Mouse (Mus musculus): Measurements from ENCODE around the gene Tmem106a. TPM values are rescaled to one million over a fixed set of nuclear protein-coding genes. Genes with fewer than 3 reads are reported as not detected.
"Not testable (repeated sequence)": the region's sequence is repeated elsewhere in the genome, so short reads cannot be mapped to it uniquely, and the experiment has no call there.

Gene Tmem106a
- total RNA-seq (2021), result 10 to 100 TPM; 13.9 to 26.8 TPM
- long read RNA-seq, experiment 1, transcript Tmem106a-201 (9 exons, 2,304 nt), result major isoform, 14 of 30 reads
- long read RNA-seq, experiment 1, partial matches to known transcripts, result 8 of 30 reads
- long read RNA-seq, experiment 1, other reads (novel, unspliced or antisense), result 7 of 30 reads
- long read RNA-seq, experiment 2, transcript Tmem106a-201 (9 exons, 2,304 nt), result major isoform, 13 of 24 reads
- long read RNA-seq, experiment 2, partial matches to known transcripts, result 5 of 24 reads
- long read RNA-seq, experiment 2, other reads (novel, unspliced or antisense), result 5 of 24 reads

DNA sequence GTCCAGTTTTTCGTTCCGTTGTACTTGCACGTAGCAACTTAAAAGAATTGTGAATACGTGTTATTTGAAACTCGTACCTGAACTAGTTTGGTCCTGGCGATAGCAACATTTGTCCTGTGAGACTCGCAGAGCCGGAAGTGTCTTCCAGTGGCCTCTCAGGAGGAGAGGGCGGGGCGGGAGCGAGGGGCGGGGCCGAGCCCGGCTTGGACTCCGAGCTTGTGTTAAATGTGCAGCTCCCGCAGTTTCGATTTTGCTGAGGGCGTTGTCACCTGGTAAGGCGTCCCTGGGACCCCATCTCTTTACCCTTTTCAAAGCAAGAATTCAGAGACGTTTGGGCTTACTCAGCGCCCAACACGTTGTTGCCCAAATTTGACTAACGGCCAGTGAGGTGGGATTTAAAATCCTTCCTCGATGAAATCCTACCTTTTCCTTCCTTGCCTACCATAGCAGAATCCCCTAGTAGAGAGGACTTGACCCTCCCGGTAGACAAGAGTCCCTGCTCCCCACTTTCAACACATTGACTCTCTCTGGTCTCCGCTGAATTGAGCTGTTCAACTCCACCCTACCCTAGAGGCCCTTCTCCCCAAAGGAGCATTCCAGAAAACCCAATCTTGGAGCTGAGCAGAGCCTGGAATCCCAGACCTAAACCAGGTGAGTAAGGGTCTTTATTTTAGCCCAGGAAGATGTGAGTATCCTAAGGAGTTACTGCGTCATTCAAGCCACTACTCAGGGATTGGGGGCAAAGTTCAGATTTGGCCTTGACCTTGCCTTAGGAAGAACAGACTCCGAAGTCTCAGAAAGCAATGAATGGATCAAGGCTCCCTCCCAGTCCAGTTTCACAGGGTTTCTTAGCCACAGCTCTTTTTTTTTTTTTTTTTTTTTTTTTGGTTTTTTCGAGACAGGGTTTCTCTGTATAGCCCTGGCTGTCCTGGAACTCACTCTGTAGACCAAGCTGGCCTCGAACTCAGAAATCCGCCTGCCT is at the start of gene Tmem106a:
Tmem106a (plus strand) TSS at position 189 of the 982 bp plus-strand sequence.
- DNase-seq (ENCODE audit: low spot score in 2 of 2), result peak; percentile 65 to 68

DNA sequence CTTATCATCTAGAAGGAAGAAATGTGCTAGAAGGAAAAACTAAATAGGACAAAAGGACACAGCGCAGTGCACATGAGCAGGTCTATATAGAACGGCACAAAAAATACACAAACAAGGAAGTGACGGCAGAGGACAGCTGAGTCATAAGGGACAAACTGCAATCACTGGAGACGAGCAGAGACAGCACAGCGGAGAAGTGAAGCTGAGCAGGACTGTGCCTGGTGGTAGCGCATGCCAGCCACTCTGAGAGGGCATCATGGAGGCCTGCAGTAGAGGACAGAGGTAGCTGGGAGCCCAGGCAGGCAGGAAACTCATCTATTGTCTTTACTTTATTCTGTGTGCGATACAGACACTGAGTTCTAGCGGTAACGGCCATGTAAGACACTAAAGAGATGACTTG is 38.5 kb upstream of the Tmem106a start:
- DNase-seq (ENCODE audit: low spot score in 2 of 2), result no peak

DNA sequence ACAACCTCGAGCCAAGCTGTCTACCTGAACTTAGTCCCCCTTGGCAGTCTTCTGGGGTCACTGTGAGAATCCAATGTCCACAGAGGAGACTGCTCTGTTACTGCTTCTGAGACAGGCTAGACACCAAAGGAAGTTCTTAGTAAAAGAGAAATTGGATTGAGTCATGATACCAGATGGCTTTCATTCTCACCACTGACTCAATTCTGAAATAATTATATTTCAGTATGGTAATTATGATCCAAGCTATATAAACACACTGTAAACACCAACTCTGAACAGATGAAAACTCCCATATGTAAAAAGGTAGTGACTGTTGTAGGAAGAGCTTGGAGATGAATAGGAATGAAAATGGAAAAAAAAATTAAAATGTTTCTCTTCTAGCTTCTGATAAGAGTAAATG is 37.9 kb upstream of the Tmem106a start:
- no peak for DNase-seq (ENCODE audit: low spot score in 2 of 2)

DNA sequence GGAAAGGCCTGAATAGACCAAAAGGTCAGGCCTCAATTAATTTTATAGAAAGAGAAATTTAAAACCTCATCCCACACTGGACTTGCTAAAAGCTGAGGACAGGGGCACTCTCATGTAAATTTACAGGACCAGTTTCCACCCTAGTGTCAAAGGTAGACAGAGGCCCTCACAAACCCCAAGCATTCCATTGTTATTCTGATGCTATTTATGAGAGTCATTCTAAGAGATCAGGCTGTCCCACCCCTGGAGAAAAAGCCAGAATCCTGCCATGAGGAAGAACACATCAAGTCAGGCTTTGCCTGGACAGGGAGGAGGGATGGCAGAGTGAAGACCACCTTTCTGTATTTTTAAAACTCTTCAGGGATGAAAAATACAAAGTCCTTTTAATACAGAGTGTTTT is 33.5 kb upstream of the Tmem106a start:
- DNase-seq (ENCODE audit: low spot score in 2 of 2), result no peak

DNA sequence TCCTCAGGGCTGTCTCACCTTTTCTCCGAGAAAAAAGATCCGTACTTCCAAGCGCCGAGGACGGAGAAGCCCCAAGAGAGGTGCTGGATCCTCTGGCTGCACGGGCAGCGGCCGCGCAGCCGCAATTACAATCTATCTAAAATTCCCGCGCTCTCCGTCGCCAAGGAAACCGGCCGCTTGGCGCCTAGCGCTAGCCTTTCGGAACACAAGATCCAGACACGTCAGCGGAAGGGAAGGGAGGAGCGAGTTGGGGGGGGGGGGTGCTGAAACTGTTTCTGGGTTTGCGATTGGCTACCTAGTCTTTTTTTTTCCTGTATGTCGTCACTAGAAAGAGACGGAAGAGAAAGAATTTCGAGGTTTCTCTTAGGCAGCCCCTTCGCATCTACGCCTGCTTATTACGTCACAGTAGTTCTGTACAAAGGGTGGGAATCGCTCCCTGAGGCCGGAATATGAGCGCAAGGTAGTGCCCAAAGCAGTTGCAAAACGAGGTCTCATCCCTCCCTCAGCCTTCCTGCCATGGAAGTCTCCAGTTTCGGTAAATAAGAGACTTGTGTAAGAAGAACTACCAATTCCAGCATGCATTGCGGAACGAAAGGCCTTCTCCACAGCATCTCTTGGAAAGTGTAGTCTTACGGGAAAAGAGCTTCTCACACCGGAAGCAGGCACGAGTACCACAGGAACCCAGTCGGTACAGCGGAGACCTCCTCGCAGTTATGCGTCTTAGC is 30.1 kb upstream of the Tmem106a start, which contains the start of the genes Brca1 and Nbr1:
Brca1 (minus strand) TSS at position 205 of the 725 bp plus-strand sequence.
Nbr1 (plus strand) TSS at position 399 of the 725 bp plus-strand sequence.
- DNase-seq (ENCODE audit: low spot score in 2 of 2), result peak; percentile 73 to 84

DNA sequence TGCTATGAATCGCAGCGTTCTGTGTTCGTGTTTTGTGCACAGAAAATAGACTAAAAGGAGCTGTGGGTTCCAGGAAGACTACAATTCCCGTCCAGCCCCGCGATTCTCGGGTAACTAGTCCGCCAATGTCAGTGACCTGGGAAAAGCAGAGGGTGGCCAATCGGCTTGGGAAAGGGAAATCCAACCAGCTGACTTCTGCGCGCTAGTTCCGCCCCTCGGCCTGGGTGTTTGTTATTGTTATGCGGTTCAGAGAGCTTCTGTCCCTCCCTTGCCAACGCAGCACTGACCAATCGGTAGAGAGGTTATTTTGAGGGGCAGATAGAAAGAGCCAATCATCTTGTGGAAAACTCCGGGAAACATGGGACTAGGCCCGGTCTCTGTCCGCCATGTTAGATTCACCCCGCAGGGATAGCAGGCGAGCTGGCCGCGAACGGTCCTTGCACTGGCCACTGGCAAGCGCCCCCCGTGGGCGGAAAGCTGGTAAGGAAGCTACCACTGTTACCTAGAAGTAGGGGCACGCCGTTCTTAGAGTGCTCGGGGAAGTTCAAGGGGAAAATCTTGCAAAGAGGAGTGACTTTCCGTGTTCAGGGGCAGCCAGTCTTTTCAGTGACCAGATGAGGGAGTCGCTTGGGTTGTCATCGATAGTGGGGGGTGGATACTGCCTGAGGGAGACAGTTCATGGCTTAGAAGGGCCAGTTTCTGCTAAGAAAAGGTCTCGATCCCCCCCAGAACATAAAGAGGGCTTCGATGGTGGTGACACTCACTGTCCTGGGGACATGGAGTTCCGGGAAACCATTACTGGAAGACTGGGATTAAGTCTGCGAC is 29.4 kb upstream of the Tmem106a start:
- DNase-seq (ENCODE audit: low spot score in 2 of 2), result peak; percentile 80

DNA sequence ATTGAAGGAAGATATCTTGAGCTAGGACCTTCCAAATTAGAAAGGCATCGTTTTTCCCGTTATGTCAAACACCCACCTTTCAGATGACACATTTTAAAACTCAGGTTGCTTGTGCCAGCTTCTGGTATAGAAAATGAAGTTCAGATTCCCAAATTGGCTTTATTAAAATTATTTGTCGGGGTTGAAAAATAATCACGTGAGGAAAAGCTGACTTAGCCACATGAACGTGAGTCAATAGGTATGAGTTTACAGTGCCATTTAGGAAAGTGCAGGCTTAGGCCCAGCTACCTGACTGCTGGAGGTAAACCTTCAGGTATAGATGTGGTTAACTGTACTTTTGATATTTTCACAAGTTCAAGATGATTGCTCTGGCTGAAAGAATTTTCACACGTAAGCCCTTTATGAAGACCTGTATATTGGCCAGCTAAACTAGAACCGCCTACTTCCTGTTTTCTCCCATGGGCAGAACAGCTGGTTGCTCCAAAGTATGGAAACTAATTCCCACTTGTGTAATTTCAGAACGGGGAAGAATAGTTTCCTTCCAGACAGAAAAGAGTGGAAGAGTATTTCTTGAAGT is 28.6 kb upstream of the Tmem106a start:
- no peak for DNase-seq (ENCODE audit: low spot score in 2 of 2)

DNA sequence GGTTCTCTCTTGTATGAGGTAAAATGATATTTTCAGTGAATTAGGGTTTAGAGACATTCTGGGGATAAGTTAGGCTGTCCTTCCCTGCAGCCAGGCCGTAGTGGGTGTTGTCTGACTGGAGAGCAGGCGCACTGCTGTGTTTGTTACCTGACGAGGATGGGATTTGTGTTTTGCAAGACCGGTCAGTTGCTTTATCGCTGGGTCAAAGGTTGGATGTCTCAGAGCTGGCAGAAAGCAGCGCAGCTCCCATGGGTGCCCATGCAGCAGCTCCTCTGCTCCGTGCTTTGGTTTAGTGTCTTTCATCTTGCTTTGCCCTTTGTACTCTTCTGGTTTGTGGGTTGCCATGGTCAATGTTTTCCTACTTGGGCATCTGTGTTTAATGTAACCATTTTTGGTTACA is 25.5 kb upstream of the Tmem106a start:
- DNase-seq (ENCODE audit: low spot score in 2 of 2), result no peak

DNA sequence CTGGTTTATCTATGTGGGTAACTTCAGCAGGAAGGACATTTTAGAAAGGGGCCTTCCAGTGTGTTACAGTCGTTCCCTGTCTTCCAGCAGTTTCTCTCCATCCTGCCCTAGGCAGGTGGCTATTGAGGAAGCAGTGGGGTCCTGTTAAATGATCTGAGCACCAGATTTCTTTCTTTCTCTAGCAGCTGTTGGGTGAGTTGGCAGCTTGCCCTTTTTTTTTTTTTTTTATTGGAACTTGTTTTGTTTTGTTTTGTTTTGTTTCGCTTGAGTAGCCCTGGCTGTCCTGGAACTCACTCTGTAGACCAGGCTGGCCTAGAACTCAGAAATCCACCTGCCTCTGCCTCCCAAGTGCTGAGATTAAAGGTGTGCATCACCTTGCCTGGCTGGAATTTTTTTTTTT is 25.1 kb upstream of the Tmem106a start:
- DNase-seq (ENCODE audit: low spot score in 2 of 2), result no peak

DNA sequence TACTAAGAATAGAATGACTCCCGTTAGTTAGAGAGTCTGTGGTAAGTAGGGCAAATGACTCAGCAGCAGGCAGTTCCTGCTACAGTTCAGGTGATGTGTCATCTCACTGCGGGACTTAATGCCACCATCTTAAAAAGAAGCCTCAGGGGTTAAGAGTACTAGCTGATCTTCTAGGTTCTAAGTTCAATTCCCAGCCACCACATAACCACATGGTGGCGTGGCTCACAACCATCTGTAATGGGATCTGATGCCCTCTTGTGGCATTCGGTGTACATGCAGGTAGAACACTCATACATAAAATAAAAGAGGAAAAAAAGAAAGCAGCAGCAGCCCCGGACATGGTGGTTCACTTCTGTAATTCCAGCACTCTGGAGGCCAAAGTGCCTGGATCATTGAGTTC is 19.7 kb upstream of the Tmem106a start:
- DNase-seq (ENCODE audit: low spot score in 2 of 2), result peak in 1 of 2 experiments; percentile 22

DNA sequence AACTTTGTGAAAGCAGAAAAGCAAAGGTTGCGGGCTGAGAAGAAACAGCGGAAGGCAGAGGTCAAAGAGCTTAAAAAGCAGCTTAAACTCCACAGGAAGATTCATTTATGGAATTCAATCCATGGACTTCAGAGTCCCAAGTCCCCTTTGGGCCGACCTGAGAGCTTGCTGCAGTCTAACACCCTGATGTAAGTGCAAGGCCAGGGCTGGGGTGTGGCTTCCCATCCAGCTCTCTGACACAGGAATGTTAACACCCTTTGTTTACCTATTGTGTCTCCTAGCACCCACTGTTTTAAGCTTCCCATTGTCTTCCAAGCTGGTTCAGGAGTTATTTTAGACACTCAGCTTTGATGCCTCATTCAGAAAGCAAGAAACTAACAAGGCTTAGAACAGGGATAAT is 13.6 kb upstream of the Tmem106a start:
- DNase-seq (ENCODE audit: low spot score in 2 of 2), result no peak

DNA sequence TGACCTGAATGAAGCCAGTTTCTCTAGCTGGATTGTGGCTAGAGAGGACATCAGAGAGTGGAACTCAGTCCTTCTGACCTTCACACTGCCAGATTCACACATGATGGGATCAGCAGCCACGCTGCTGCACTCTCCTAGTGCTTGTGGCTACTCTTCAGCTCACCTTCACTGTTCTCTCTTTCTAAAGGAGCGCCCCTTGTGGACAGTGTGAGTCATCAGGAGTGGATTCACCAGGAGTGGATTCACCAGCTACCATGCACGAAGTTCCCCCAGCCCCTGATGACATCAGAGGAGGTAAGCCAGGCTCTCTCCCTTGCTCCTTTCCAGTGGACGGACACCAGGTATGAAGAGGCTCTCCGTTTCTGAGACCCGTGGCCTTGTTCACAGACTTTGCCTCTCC is 5.9 kb upstream of the Tmem106a start:
- no peak for DNase-seq (ENCODE audit: low spot score in 2 of 2)

DNA sequence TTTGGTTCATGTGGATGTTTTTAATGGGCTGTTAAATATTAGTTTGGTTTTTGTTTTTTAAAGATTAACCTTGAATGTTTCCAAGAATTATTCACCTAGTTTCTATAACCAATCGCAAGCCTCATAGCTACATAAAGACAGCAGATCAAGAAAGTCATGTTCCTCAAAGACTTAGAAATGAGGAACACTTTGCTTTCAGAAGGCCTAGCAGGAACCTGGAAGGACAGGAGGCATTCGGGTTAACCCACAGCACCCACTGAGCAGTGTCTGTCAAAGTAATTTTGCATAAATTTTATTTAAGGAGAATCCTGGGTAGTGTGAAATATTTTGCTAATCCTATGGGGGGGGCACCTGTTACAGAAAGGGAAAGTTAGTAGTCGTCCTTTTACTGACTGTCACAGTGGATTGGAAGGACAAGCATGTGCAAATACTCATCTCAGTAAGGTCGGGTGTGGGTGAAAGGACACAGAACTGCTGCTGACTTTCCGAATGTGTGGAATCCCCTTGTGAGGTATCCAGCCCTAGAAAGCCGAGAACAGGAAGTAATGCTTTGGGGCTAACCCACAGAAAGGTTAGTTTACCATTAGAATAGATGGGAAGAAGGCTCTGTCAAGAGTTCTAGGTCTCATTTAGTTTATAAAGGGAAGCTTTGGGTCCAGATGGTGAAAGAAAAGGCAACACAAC is 819 bp upstream of the Tmem106a start:
- DNase-seq (ENCODE audit: low spot score in 2 of 2), result no peak

DNA sequence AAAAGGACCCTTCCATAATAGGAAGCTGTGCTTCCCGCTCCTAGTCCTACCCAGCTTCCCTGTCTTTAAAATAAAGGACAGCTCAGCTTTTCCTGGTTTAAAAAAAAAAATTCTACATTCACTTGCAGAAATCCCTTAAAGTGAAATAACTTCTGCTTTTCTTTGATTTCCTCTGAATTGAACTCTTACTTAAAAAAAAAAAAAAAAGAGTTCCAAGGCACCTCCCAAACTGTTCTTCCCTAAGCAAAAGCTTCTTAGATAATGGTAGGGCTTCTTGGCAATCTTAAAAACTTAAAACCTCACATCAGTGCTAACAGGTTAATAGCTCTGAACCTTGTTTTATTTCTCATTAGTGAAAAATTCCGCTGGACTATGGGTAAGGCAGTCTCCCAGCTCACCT is 1.2 kb downstream of the Tmem106a start:
- no peak for DNase-seq (ENCODE audit: low spot score in 2 of 2)

DNA sequence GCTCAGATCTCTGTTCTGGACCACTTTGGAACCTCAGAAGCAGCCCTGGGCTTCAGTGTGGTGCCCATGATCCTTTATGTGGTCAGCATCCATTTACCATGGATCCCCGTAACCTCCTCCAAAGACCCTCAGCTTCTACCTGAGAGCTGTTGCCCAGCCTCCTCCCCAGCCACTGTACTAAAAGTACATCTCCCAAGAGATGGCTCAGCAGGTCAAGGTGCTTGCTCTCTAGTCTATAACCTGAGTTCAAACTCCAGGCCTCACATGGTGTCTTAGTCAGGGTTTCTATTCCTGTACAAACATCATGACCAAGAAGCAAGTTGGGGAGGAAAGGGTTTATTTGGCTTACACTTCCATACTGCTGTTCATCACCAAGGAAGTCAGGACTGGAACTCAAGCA is 3.0 kb downstream of the Tmem106a start:
- not testable (repeated sequence) for DNase-seq (ENCODE audit: low spot score in 2 of 2)

DNA sequence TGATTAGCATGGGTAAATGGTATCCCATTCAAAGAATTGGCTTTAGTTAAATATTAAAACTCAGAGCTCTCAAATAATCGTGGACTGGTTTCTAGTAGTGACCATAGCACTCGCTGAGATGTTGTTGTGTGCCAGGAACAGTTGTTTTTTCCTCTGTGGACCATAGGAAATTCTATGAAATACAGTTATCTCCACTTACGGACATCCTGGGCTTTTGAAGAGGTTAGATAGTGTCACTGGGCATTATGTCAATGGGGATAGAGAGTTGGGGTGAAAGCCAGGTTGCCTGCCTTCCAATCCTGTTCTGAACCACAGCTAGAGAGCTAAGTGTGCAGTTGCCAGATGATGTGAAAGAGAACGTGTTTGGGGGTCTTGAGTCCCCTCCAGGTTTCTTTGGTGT is 3.8 kb downstream of the Tmem106a start:
- no peak for DNase-seq (ENCODE audit: low spot score in 2 of 2)

DNA sequence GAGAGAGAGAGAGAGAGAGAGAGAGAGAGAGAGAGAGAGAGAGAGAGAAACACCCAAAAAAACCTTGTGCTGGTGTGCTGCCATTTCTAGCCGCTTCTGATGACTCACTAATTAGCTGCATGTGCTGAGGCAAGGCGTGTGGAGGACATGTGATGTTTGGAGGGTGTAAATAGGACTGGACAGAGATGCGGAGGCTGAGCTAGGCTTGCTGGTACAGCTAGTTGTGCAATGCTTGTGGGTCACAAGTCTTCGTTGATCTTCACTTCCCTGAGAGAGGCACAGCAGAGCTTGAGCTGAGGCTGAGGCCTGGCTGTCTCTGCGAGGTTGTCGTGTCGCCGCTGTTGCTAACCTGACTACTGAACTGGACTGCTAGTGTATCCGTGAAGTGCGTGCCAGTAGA is 5.6 kb downstream of the Tmem106a start:
- DNase-seq (ENCODE audit: low spot score in 2 of 2), result no peak

DNA sequence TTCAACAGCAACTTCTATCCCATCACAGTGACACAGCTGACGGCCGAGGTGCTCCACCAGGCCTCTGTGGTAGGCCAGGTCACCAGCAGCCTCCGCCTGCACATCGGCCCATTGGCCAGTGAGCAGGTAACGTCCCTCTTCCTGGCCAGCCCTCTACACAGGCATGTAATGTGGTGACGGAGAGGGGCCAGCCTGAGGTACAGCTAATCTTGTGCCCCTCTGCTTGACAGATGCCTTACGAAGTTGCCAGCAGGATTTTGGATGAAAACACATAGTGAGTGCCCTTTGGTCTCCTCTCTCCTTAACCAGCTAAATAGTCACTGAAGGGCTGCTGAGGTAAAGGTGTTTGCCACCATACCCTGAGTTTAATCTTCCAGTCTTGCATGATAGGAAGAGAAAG is 6.8 kb downstream of the Tmem106a start:
- DNase-seq (ENCODE audit: low spot score in 2 of 2), result no peak

DNA sequence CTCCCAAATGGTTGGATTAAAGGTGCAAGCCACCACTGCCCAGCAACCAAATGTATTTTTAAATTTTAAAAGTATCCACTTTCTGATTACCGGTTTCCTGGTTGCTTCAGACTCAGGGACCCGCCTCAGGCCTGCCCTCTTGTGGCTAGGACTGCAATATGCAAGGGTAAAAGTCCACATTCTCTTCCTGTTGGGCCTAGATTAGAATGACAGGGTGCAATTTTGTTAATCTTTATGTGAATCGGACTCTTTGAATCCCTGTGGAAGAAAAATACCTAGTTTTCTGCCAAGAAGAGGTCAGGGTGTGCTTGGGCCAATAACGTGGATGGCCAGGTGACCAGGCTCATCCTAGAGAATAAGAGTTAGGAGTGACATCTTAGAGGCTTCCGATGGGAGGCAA is 7.4 kb downstream of the Tmem106a start:
- DNase-seq (ENCODE audit: low spot score in 2 of 2), result peak; percentile 40 to 58
